23 mouse cellular contexts compared by ENCODE assay signal in genomic region chr3:66224931-66225537, GRCm38 (mm10). TPM values are rescaled to one million over a fixed set of nuclear protein-coding genes. Genes with fewer than 3 reads are reported as not detected.
DNase-seq lines count a peak whose midpoint lies in the region; ATAC-seq lines count a peak whose summit lies in the region.
"Had no signal": no experiment of that assay in that cellular context is flagged by ENCODE, and none has a peak within 500 bp of the region (broad histone marks: within the 10 kb centered on the region; RNA-seq: fewer than 3 reads in every experiment).

No protein-coding gene starts in this region.

- ATAC-seq in heart, embryonic 12.5 days (ENCODE audit: insufficient number of reproducible peaks, low FRiP score) = no peak
- ATAC-seq in heart, embryonic 11.5 days (replicated peaks; ENCODE audit: insufficient number of reproducible peaks, low FRiP score, low TSS enrichment) = no peak
- 0 out of 2 replicates have a peak, but pooled peaks have one; percentile 39 for ATAC-seq in lung, embryonic 15.5 days (ENCODE audit: borderline replicate concordance, extremely low read depth, low FRiP score, low TSS enrichment)

- no peak overlapping the region for H3K4me3 ChIP-seq in heart, embryonic 12.5 days
- no peak overlapping the region for H3K4me3 ChIP-seq in heart, embryonic 11.5 days (ENCODE audit: low read depth, low read length)
- H3K4me3 ChIP-seq in lung, embryonic 15.5 days = no peak overlapping the region
- H3K4me3 ChIP-seq: embryonic facial prominence, embryonic 15.5 days; gastrocnemius, adult 2 months; hindbrain, embryonic 12.5 days; midbrain, embryonic 10.5 days had no signal

- H3K27ac ChIP-seq in heart, embryonic 12.5 days (ENCODE audit: poor library complexity, severe bottlenecking) = peak overlapping the region; percentile 44
- H3K27ac ChIP-seq in heart, embryonic 11.5 days (ENCODE audit: low read depth, low read length) = no peak overlapping the region
- H3K27ac ChIP-seq in lung, embryonic 15.5 days = no peak overlapping the region
- H3K27ac ChIP-seq: embryonic facial prominence, embryonic 15.5 days; gastrocnemius, adult 2 months; hindbrain, embryonic 12.5 days; macrophage; midbrain, embryonic 10.5 days had no signal

- no peak overlapping the region for H3K4me2 ChIP-seq in heart, embryonic 12.5 days
- no peak overlapping the region for H3K4me2 ChIP-seq in heart, embryonic 11.5 days
- H3K4me2 ChIP-seq in lung, embryonic 15.5 days = no peak overlapping the region
- H3K4me2 ChIP-seq: embryonic facial prominence, embryonic 15.5 days; hindbrain, embryonic 12.5 days; liver, embryonic 11.5 days had no signal

- no peak overlapping the region for H3K9ac ChIP-seq in heart, embryonic 12.5 days
- no peak overlapping the region for H3K9ac ChIP-seq in heart, embryonic 11.5 days (ENCODE audit: low read depth, low read length)
- H3K9ac ChIP-seq in lung, embryonic 15.5 days = no peak overlapping the region
- H3K9ac ChIP-seq: embryonic facial prominence, embryonic 15.5 days; hindbrain, embryonic 12.5 days had no signal

- H3K4me1 ChIP-seq in heart, embryonic 12.5 days (replicated peaks) = no peaks in the 10 kb centered on the region
- no peaks in the 10 kb centered on the region for H3K4me1 ChIP-seq in heart, embryonic 11.5 days (ENCODE audit: control insufficient read depth, insufficient read depth, low read length)
- peaks cover 19% of the 10 kb centered on the region for H3K4me1 ChIP-seq in lung, embryonic 15.5 days

- H3K9me3 ChIP-seq in heart, embryonic 12.5 days (replicated peaks) = no peaks in the 10 kb centered on the region
- H3K9me3 ChIP-seq in heart, embryonic 11.5 days (replicated peaks; ENCODE audit: control insufficient read depth, low read length) = no peaks in the 10 kb centered on the region
- no peaks in the 10 kb centered on the region for H3K9me3 ChIP-seq in lung, embryonic 15.5 days
- H3K9me3 ChIP-seq: embryonic facial prominence, embryonic 15.5 days; hindbrain, embryonic 12.5 days; midbrain, embryonic 10.5 days had no signal

- WGBS in heart, embryonic 12.5 days = 58% methylated on average over 15 of the region's 15 CpGs
- WGBS in heart, embryonic 11.5 days (ENCODE audit: insufficient replicate concordance) = 57% methylated on average over 15 of the region's 15 CpGs
- 36% methylated on average over 15 of the region's 15 CpGs for WGBS in lung, embryonic 15.5 days

- H3K36me3 ChIP-seq in heart, embryonic 12.5 days = no peaks in the 10 kb centered on the region
- no peaks in the 10 kb centered on the region for H3K36me3 ChIP-seq in heart, embryonic 11.5 days (ENCODE audit: control insufficient read depth, insufficient read depth, low read length)
- no peaks in the 10 kb centered on the region for H3K36me3 ChIP-seq in lung, embryonic 15.5 days
- H3K36me3 ChIP-seq: embryonic facial prominence, embryonic 15.5 days; hindbrain, embryonic 12.5 days had no signal

- H3K27me3 ChIP-seq in heart, embryonic 12.5 days (replicated peaks) = no peaks in the 10 kb centered on the region
- peaks cover 5% of the 10 kb centered on the region for H3K27me3 ChIP-seq in heart, embryonic 11.5 days (ENCODE audit: control insufficient read depth, insufficient read depth, low read length)
- H3K27me3 ChIP-seq in lung, embryonic 15.5 days = peaks cover 8% of the 10 kb centered on the region
- H3K27me3 ChIP-seq: CH12.LX; embryonic facial prominence, embryonic 15.5 days had no signal

- no peak for DNase-seq in lung, postnatal 10 days
- peak; percentile 70 for DNase-seq in fibroblast of lung, adult 2 months (ENCODE audit: low read depth)
- DNase-seq in lung, postnatal 36 days = peak; percentile 6
- no peak for DNase-seq in gastrocnemius, adult 8-10 months (ENCODE audit: low spot score in 2 of 2)
- DNase-seq in spleen, postnatal 14 days (ENCODE audit: low spot score in 2 of 2) = no peak
- DNase-seq: cerebellum, adult 8-10 months; gastrocnemius, adult 2 months; kidney, adult 2 months; kidney, postnatal 14 days; left cerebral cortex, postnatal 4 days; retina, postnatal 1 day; thymus, adult 2 months had no signal

RNA-seq across cellular contexts. Expression of gene Ptx3, which starts 5.3 kb away (rescaled TPM):
- 8.1 and 8.6 TPM in 2 replicates for polyA plus RNA-seq in heart, embryonic 12.5 days (2016; fragmentation: Nextera tagmentation; extraction: Ambion mirVana)
- 5.5 and 6.7 TPM in 2 replicates for polyA plus RNA-seq in heart, embryonic 11.5 days (2014; fragmentation: Nextera tagmentation; extraction: Ambion mirVana)
- 2.0 and 2.7 TPM in 2 replicates for polyA plus RNA-seq in lung, embryonic 15.5 days (2015; fragmentation: Nextera tagmentation; extraction: Ambion mirVana)
- total RNA-seq in gastrocnemius, adult 8-10 months (2022) = 1 to 10 TPM; 2.6 to 4.4 (median 3.3) TPM
- total RNA-seq: CH12.LX; granulocyte monocyte progenitor cell, adult 5-6 weeks; MEL had no signal
- polyA plus RNA-seq: macrophage had no signal

Comparison
In these comparisons a context has a peak if more than half of its experiments do, and no peak if none do; other contexts are left out.
1. DNase-seq: peak in fibroblast of lung, adult 2 months (single experiment) and lung, postnatal 36 days (single experiment); none in lung, postnatal 10 days (single experiment), gastrocnemius, adult 8-10 months (0 of 2) and spleen, postnatal 14 days (0 of 2).